Mouse (Mus musculus): ENCODE data around the gene Afdn.
"Not testable (repeated sequence)": the region's sequence is repeated elsewhere in the genome, so short reads cannot be mapped to it uniquely, and the experiment has no call there.

Afdn gene

GRCm38 (mm10) chr17:13948073-13948472 is 187.7 kb downstream of the Afdn start, which contains the start of gene Gm7168:
Gene Gm7168 (plus strand): TSS chr17:13948373.
- DNase-seq (ENCODE audit: low spot score in 2 of 2): not testable (repeated sequence)

DNA sequence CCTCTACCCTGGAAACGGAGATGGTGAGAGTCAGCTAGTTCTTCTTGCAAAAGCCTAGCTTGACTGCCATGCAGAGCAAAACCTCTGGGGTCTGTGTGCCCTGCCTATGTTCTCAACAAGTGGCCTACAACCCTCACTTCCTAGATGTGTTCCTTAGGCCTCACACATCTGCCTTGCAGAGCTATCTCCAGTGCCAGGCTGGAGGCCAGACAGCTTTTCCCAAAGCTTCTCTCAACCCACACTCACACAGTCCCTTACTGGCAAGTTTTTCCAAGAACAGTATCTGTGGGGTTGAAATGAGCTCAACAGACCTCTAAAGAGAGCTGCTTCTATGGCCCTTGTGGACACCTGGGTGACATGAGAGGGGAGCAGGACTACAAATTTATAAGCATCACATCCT is 191.2 kb downstream of the Afdn start:
- not testable (repeated sequence) for DNase-seq (ENCODE audit: low spot score in 2 of 2)

Data from right cerebral cortex, postnatal 10 days (tissue).